Mouse (Mus musculus) layer of hippocampus, postnatal 25 days (tissue): Measurements from ENCODE around the gene Fbxo7. TPM values are rescaled to one million over a fixed set of nuclear protein-coding genes. Genes with fewer than 3 reads are reported as not detected.

Source experiments
- DNase-seq, 2 experiments: peaks; one replicate each; pipeline ENCODE4 v3.0.0; 2022; ENCODE audit warnings: mixed read lengths in 2 of 2, low spot score in 1 of 2; ENCODE audit errors: extremely low spot score in 1 of 2
- total RNA-seq, 2 experiments: library from RNA; stranded (reverse); gene quantifications; 2 replicates each; pipeline ENCODE4 v1.2.3; 2021

Fbxo7 gene
- total RNA-seq, 2 experiments from 2014 or later = 22.1 to 24.0 TPM

GRCm38 (mm10) chr10:86074971-86075711, 53.4 kb downstream of the Fbxo7 start:
- DNase-seq = no peak

- DNase-seq = no peak
Measured at GRCm38 (mm10) chr10:86077272-86077671, 55.5 kb downstream of the Fbxo7 start.

GRCm38 (mm10) chr10:86078761-86079160, 57.0 kb downstream of the Fbxo7 start:
- no peak for DNase-seq

GRCm38 (mm10) chr10:86079921-86080320, 58.1 kb downstream of the Fbxo7 start:
- no peak for DNase-seq

GRCm38 (mm10) chr10:86091919-86092318, 70.1 kb downstream of the Fbxo7 start:
- peak in 1 of 2 experiments; percentile 43 for DNase-seq

GRCm38 (mm10) chr10:86093109-86094035, 71.6 kb downstream of the Fbxo7 start:
- DNase-seq = no peak

GRCm38 (mm10) chr10:86098363-86098762, 76.6 kb downstream of the Fbxo7 start:
- DNase-seq = no peak

GRCm38 (mm10) chr10:86100281-86100851, 78.6 kb downstream of the Fbxo7 start:
- DNase-seq = no peak

Other genes starting within 250 kb of the Fbxo7 start
- gene Pwp1, start 192.5 kb upstream of the Fbxo7 start, total RNA-seq = 10 to 100 TPM; 18.5 to 21.7 TPM
- gene Prdm4, start 104.8 kb upstream of the Fbxo7 start, total RNA-seq = 10 to 100 TPM; 22.2 to 29.6 TPM
- under 1 TPM; 0.70 to 0.98 TPM for gene Ascl4, start 94.3 kb upstream of the Fbxo7 start, total RNA-seq
- gene Rtcb, start 64.1 kb upstream of the Fbxo7 start, total RNA-seq = 100 to 1,000 TPM; 101 to 110 TPM
- under 1 TPM in 1 of 2 experiments, not detected in 1; 0.10 TPM for gene Bpifc, start 10.1 kb upstream of the Fbxo7 start, total RNA-seq